Mouse (Mus musculus) heart, adult 8-10 months (tissue): ENCODE measurements around the gene Cdh23. TPM values are rescaled to one million over a fixed set of nuclear protein-coding genes. Genes with fewer than 3 reads are reported as not detected.
A peak's percentile ranks its signal among the peaks of the same experiment; 100 is the strongest.
"Not testable (repeated sequence)": the region's sequence is repeated elsewhere in the genome, so short reads cannot be mapped to it uniquely, and the experiment has no call there.

ENCODE experiments used
- DNase-seq: peaks from one replicate; pipeline ENCODE4 v3.0.0; 2022; ENCODE audit warnings: low spot score
- total RNA-seq, 4 experiments: library from RNA; stranded (reverse); gene quantifications; 2 replicates each; pipeline ENCODE4 v1.2.4; 2022

Cdh23 gene
- 1 to 10 TPM; 5.5 to 7.6 (median 5.6) TPM for total RNA-seq

DNA sequence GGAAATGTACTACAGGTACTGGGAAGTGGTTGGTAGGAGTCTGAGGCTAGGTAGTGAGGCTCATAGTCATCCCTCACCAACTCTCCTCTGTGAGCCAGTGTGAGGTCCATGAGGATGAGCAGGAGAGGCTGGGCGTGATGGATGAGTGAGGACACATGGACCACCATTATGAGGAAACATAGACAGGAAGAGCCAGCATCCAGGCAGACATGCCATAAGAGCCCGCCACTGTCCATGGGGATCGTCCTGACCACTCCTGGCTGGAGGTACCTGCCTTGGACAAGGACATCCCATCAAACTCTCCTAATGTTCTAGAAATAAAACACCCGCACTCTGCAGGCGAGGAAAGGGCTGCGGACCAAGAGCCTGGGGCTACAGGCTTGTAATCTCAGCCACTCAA lies at the start of gene Cdh23:
TSS of gene Cdh23 (minus strand) at position 101 of the 400 bp plus-strand sequence.
- DNase-seq = no peak

DNA sequence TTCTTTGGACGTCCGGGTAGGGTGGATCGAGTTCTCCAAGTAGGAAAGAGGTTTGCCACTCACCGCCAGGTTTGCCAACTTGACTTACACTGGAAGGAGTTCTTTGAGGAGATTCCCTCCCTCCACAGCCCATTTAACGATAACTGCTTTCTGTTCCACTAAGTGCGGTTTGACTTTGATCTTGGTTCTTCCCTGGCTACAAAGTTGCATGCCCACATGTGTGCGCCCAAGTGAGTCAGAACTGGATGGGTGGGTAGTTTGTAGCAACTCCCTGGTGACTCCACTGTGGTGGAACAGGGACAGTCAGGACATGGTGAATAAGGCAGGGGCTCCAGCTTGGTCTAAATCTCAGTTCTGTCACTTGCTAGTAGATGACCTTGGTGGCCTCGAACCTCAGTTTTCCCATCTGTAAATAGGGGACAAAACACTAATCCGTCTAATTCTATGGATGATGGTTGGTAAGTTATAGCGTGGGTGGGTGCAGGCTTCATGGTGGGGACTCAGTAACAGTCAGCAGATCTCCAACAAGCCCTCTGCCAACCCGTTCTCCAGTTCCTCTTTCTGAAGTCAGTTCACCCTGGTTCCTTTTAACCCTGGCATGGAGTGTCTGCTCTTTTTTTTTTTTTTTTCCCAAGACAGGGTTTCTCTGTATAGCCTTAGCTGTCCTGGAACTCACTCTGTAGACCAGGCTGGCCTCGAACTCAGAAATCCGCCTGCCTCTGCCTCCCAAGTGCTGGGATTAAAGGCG lies 48.4 kb upstream of the Cdh23 start:
- DNase-seq = no peak

DNA sequence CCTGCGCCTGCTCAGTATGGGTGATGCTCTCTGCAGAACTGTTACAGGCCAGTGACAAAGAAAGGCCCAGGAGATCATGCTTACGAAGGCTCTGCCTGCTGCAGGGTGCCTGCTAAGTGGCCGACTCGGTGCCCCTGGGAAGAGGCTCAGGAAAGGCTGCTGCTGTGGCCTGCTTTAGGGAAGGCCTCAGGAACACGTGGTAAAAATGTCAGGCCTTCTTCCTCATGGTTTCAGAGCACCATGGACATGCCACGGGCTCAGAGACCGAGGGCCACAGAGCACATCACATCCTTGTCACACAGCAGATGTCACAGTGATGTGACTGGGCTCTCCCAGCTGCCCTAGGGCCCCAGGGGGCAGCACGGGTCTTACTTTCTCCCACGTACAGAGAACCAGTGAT lies 47.4 kb upstream of the Cdh23 start:
- no peak for DNase-seq

DNA sequence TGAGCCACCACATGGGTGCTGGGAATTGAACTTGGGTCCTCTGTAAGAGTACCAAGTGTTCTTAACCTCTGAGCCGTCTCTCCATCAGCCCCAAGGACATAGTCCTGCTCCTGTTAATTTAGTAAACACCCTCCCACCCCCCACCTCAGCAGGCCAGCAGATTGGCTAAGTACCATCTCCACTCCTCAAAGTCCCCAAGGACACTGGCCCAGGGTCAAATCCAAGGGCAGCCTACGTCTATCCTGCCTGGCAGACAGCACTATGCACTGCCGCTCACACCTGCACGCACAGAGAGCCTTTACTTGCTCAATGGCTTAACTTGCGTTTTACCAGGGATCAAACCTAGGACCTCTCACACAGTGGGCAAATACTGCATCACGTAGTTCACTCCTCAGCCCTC lies 46.7 kb upstream of the Cdh23 start:
- no peak for DNase-seq

DNA sequence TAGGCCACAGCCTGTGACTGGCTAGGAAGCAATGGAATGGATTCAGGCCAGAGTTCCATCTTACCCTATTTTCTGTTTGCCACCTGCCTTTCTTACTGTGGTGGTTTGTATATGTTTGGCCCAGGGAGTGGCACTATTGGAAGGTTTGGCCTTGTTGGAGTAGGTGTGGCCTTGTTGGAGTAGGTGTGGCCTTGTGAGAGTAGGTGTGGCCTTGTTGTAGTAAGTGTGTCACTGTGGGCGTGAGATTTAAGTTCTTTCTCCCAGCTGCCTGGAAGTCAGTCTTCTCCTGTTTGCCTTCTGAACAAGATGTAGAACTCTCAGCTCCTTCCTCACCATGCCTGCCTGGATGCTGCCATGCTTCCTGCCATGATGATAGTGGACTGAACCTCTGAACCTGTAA lies 46.0 kb upstream of the Cdh23 start:
- DNase-seq = not testable (repeated sequence)

DNA sequence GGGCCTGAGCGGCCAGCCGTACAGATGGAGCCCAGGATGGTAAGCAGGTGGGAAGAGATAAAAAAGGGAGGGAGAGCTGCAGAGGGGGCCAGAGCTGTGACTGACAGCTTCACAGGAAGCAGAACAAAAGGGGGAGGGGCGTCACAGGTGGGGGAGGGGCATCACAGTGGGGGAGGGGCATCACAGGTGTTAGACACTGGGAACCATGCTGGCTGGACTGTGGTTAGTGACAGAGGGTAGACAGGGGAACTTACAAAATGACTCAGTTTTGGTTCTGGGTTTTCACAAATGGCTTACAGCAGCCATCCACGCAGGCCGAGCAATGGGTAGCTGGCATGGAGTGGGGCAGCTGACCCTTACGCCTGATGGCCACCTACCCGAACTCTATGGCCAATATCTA lies 45.1 kb upstream of the Cdh23 start:
- DNase-seq = no peak

DNA sequence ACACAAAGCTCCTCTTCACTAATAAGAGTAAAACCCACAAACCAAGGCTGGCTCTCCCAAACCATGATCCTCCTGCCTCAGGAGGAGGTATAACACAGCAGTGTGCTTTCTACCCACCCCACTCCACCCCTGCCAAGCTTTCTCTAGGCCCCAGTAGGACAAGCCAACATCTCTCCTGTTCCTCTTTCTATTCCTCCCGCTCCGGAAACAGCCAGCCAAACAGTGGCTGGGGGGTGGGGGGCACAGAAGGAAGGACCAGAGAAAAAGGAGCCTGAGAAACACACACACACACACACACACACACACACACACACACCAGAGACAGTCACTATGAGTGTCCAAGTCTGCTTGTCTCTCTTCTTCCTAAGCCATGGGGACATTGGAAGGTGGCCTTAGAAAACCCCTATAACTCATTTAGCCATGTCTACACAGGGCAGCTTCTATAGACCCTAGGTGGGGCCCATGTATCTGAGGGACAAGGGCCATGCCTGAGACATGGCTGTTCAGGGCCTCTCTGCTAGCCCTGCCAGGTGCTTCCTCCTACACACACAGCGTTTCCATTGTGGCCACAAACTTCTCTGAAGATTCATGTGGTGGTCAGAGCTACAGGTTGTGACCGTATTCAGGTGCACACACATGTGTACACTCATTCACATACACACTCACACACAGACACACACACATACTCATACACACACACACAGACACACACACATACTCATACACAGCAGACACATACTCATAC lies 43.5 kb upstream of the Cdh23 start:
- peak; percentile 26 for DNase-seq

DNA sequence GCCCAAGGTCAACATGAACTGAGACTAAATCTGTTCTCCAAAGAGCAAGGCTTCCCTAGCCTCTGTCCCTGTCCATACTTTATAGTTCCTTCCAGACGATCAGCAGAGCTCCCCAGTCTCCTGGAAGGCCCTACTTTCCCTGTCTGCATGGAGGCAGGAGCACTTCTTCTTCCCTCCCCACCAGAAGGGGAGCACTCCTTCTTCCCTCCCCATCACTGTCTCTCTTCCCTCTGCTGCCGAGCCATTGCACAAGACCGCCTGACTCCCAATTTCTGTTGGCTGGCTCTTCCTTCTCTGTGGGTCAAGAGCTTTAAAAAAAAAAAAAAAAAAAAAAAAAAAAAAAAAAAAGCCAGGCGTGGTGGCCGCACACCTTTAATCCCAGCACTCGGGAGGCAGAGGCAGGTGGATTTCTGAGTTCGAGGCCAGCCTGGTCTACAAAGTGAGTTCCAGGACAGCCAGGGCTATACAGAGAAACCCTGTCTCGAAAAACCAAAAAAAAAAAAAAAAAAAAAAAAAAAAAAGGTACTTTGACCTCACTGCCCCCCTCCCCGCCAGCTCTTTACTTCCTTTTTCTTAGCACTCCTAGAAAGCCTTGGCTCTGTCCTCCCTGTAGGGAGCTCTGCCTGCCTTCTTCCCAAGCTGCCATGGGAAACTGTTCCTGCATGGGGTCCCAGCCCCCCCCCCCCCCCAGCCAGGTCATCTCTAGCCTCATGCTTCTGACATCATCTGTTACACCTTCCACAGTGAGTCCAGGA lies 41.8 kb upstream of the Cdh23 start:
- DNase-seq = no peak

DNA sequence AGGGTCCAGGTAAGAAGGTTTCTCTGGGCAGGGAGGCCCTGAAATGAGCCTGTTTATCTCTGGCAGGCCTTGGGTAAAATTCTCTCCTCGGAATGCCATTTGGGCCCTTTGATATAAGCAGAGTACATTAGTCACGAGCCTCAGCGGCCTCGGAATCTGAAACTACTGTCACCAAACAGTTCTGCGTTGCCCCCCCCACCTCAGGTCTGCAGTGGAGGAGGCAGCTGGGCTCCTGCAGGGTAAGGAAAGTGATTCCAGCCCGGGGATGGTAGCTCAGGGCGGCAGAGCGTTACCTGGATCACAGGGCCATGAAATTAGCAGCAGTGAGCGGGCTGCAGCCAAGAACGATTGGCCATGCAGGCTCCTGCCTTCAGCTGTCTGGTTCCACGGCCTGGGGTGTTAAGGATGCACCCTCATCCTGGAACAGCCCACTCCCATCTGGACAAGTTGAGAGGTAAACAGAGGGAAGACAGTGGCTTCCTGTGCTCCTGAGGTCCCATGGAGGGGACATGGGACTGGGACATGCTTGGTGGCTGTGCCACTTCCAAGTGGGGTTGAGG lies 41.0 kb upstream of the Cdh23 start:
- DNase-seq = no peak

DNA sequence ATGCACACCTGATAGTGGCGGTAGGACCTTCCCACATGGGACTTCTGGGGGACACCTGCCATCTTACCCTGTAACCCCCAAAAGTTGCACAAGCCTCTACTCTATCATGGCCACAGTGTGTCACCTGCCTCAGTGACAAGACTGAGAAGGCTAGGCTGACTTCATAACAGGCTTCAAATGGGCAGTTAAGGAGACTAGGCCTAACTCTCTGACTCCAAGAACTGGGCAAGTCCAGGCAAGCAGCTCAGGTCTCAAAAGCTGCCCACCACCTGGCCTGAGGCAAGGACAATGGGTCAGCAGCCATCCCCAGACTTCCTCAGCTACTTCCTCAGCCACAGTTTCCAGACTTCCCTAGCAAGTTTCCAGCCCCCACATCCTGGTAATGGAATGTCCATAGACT lies 39.4 kb upstream of the Cdh23 start:
- DNase-seq = no peak

DNA sequence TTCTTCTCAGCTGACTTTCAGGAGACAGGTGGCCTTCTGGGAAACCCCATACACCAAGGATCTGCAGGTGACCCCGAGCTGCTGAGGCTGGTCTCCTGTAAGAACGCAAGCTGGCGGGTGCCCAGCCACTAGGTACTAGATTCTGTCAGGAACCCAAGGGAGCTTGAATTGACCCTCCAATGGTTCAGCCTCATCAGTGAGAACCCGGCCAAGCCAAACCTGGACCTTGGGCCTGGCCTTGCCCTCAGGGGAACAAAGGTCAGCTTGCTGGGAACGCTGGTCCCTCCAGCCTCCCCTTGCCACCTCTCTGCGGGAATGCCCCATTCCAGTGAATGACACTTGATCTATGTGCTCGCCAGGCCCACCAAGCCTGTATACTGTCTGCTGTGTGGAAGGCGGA lies 37.2 kb upstream of the Cdh23 start:
- DNase-seq = no peak

DNA sequence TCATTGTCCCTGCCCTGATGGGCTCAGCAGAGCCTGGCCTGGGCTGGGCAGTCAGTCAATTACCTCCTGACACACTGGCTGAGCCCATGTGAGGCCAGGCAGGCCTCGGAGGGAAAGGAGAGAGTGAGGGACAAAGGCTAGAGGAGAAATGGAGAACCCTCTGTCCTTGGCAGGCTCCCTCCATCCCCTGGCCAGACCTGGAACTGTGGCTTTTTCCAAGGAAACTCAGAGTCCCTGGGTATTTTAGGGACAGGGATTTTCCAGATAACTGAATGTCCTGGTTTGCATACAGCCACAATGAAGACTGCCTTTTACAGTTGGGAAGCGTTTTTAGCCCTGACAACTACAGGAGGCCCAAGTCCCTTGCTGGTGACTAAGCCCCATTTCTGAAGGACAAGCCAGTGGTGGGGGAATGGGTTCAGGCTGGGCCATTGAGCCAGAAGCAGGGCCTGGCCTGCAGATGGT lies 36.1 kb upstream of the Cdh23 start:
- DNase-seq = peak; percentile 38

DNA sequence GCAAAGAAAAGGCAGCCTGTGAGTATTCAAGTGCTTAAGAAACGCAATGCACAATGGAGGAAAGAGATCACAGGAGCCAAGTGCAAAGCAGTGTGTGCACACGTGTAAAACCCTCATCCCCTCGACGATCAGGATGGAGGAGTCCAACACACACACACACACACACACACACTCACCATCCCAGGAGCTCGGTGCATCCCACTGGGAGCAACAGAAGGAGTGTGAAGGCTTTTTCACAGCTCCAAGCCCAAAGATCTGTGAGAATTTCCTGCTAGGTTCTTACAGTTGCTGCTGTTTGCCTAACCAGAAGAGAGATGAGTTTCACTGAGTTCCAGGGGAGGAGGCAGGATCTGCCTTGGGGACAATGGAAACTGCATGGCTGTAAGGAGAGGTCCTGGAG lies 35.5 kb upstream of the Cdh23 start:
- no peak for DNase-seq

DNA sequence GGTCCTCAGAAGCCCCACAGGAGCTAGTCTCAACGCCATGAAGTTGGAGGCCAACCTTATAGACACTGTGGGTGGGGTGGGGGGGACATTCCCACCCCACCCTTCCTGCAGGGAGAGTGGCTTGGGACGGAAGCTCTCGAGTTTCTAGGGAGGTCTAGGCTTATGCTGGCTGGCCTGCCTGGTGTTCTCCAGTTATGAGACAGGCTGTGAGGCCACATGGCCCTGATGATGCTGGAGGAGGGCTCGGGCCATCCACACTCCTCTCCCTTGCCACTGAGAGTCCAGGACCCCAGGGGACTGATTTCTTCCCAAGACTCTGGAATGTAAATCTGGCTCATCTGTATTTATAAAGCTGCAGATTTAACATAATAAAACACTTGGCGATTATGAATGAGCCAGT lies 31.0 kb upstream of the Cdh23 start:
- DNase-seq = no peak

DNA sequence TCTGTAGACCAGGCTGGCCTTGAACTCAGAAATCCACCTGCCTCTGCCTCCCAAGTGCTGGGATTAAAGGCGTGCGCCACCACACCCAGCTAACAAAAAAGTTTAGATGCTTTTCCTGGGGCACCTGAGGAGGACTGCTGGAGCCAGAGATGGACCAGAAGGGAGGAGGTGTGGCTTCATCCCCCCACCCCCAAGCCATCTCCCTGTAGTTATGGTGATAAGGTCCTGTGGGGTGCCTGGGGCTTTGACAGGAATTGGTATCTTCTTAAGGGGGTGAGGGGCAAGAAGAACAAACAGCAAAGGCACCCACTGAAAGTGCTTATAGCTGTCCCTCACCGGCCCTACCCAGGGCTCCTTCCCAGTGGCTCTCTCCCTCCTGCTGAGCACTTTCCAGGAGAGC lies 30.6 kb upstream of the Cdh23 start:
- DNase-seq = no peak

DNA sequence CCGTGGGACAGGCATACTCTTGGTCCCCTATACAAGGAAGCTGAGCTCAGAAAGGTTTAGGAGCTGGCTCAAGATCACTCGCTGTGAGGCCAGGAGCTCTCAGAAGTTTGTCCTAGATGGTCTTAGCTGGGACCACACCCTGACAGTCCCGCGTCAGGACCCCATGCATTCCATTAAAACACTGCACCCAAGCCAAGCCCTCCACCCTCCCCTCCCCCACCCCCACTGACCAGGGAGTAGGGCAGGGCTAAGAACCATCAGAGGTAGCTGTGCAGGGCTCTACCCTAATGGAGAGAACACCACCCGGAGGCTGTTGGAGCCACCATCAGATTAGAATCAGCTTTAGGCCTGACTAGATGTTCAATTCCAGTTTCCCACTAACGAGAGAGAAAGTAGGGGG lies 28.2 kb upstream of the Cdh23 start:
- no peak for DNase-seq

DNA sequence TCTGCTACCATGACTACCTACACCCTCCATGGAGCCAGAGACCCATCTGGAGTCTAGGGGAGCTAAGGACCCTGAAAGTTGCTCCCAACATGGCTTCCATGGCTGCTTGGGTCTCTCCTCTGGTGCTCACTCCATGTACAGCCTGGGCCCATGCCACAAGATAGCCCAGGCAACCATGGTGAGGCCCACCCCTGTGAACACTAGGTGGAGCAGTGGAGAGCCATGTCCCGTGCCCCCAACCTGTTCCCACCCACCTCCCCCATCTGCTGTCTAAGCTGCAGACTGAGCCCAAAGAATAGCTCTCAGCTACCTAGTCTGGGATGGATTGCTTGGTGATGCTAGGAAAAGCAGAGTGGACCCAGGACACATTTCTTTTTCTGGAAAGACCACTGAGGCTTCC lies 27.1 kb upstream of the Cdh23 start:
- no peak for DNase-seq

DNA sequence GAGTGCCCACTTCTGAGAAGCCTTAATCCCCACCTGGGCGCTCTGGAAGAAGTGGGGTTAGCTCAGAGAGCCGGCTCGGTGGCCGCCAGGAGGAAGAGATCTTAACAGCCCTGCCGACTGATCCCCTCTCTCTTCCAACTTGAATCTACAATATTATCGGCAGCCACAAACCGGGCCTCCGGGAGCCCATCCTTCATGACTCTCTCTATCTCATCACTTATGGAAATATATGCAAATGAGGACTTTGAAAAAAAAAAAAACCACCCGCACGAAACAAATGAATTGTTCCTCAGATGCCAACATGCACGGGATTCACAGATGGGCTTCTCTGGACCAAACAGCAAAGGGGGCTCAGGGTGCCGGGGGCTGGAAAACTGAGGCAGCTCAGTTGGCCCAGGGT lies 25.4 kb upstream of the Cdh23 start:
- DNase-seq = no peak

DNA sequence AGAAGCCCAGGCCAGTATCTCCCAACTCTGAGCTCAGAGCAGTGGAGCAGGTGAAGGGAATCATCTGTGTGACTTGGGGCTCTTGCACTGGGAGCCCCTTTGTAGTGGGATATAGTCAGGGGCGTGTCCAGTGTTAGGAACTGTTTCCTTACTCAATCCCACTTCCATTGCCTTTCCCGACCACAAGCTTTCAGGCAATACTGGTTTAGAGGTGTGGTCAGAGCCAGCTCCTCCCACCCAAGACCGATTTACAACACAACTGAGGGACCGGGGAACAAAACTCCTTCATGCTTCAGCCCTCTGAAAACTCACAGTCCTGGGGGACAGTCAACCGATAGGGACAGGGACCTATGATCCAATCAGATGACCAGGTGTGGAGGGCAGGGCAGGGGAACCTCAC lies 24.2 kb upstream of the Cdh23 start:
- DNase-seq = no peak

DNA sequence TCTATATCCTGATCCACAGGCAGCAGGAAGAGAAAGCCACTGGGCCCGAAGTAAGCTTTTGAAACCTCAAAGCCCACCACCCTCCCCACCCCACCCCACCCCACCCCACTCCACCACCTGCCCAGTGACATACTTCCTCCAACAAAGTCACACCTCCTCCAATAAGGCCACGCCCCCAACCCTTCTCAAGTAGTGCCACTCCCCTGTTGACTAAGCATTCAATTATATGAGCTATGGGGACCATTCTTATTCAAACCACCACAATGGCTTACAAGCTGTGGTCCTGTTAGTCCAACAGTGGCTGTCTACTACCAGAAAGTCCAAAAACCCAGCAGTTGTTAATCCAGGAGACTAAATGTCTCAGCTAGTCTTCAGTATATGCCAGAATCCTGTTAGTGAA lies 22.2 kb upstream of the Cdh23 start:
- DNase-seq = no peak

DNA sequence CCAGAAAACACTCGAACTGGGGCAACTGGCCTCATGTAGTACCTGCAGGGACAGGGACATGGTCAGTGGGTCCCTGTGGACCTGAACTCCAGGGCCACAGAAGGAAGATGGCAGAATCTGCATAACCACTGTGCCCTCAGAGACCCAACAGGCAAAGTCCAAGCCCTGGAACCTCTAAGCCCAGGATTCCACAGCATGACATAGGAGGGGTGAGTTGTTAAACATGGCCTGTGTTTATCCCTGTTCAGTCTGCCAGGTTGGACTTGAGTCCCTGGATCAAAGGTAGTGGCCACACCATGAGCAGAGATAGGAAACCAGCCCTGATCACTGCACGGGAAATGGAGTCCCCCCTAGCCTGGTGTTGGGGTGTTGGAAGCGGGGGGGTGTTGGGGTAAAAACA lies 20.2 kb upstream of the Cdh23 start:
- no peak for DNase-seq

DNA sequence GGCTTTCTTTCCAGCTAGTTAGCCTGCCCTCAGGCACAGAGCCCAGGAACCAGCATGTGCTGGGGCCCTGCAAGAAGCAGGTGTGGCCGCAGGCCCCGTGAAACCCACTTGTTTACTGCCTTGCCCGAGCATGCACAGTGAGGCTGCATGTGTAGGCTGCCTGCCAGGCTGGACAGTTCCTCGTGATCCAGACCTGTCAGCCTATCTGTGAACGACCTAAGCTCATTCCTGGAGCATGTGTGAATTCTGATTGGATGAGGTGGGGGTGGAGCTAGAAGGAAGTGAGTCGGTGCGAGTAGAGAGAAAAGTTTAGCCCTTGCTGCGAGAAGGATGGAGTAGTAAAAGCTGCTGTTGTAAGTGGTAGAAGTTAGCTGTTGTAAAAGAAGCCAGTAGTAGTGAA lies 16.0 kb upstream of the Cdh23 start:
- DNase-seq = not testable (repeated sequence)
